Mouse (Mus musculus): ENCODE results near the gene Slc35b2.

Gene Slc35b2

GRCm38 (mm10) chr17:45584939-45585678, 21.4 kb downstream of the Slc35b2 start:
- peak; percentile 92 to 95 for DNase-seq

- no peak for DNase-seq
Measured at GRCm38 (mm10) chr17:45585725-45586448, 22.2 kb downstream of the Slc35b2 start.

GRCm38 (mm10) chr17:45586449-45586837, 22.8 kb downstream of the Slc35b2 start:
- DNase-seq: peak; percentile 70 to 78

GRCm38 (mm10) chr17:45588370-45588769, 24.7 kb downstream of the Slc35b2 start:
- DNase-seq: peak in 1 of 2 experiments; percentile 20

- DNase-seq: peak; percentile 86 to 93
Measured at GRCm38 (mm10) chr17:45589236-45589635, 25.6 kb downstream of the Slc35b2 start.

GRCm38 (mm10) chr17:45589844-45590243, 26.2 kb downstream of the Slc35b2 start:
- DNase-seq: peak in 1 of 2 experiments; percentile 46

- peak; percentile 15 to 19 for DNase-seq
Measured at GRCm38 (mm10) chr17:45590410-45590809, 26.7 kb downstream of the Slc35b2 start.

- peak; percentile 75 to 77 for DNase-seq
Measured at GRCm38 (mm10) chr17:45591701-45592605, 28.3 kb downstream of the Slc35b2 start.

- peak; percentile 64 to 67 for DNase-seq
Measured at GRCm38 (mm10) chr17:45592606-45593431, 29.1 kb downstream of the Slc35b2 start.

GRCm38 (mm10) chr17:45593479-45593878, 29.8 kb downstream of the Slc35b2 start:
- DNase-seq: peak; percentile 65 to 66

- peak in 1 of 2 experiments; percentile 34 for DNase-seq
Measured at GRCm38 (mm10) chr17:45594195-45594594, 30.5 kb downstream of the Slc35b2 start.

- peak; percentile 89 to 94 for DNase-seq
Measured at GRCm38 (mm10) chr17:45594881-45595735, 31.4 kb downstream of the Slc35b2 start.

GRCm38 (mm10) chr17:45595736-45596390, 32.2 kb downstream of the Slc35b2 start:
- DNase-seq: peak in 1 of 2 experiments; percentile 80

- peak; percentile 91 to 94 for DNase-seq
Measured at GRCm38 (mm10) chr17:45596631-45597396, 33.1 kb downstream of the Slc35b2 start.

GRCm38 (mm10) chr17:45597787-45598186, 34.1 kb downstream of the Slc35b2 start:
- peak; percentile 84 to 88 for DNase-seq

GRCm38 (mm10) chr17:45598376-45598775, 34.7 kb downstream of the Slc35b2 start:
- peak in 1 of 2 experiments; percentile 53 for DNase-seq

- DNase-seq: peak in 1 of 2 experiments; percentile 43
Measured at GRCm38 (mm10) chr17:45598891-45599290, 35.2 kb downstream of the Slc35b2 start.

GRCm38 (mm10) chr17:45599446-45600242, 36.0 kb downstream of the Slc35b2 start, which contains the start of gene Slc29a1:
TSS of gene Slc29a1 (minus strand) at chr17:45599606.
- peak; percentile 80 to 84 for DNase-seq

Measured in cerebellum, postnatal 10 days (tissue).